Mouse (Mus musculus) lung, adult 2 months (tissue): ENCODE measurements around the gene Nlk. TPM values are rescaled to one million over a fixed set of nuclear protein-coding genes. Genes with fewer than 3 reads are reported as not detected.

Experiments
- DNase-seq: peaks from one replicate; pipeline ENCODE4 v3.0.0; 2022
- H3K4me1 ChIP-seq: fragments of 200-500 bp; 2 replicates; pipeline ENCODE4 v1.6.1; 2011; ENCODE audit warnings: low read length; ENCODE audit not compliant: control insufficient read depth, insufficient read depth
- H3K4me3 ChIP-seq: fragments of 200-500 bp; replicated peaks from 2 replicates; pipeline ENCODE3; 2011; ENCODE audit warnings: low read depth, mild to moderate bottlenecking, control low read depth, low read length; ENCODE audit errors: extremely low read depth
- CTCF ChIP-seq: fragments of 200-500 bp; IDR thresholded peaks from 2 replicates; pipeline ENCODE4 v1.5.1; 2011; ENCODE audit warnings: mild to moderate bottlenecking, low read length, control low read depth; ENCODE audit not compliant: insufficient read depth
- POLR2A ChIP-seq: fragments of 200-500 bp; IDR thresholded peaks from 2 replicates; pipeline ENCODE4 v1.6.1; 2011; ENCODE audit warnings: low read depth, mild to moderate bottlenecking, control low read depth, low read length, borderline replicate concordance; ENCODE audit errors: extremely low read depth
- WGBS: fragments of 180-500 bp; shearing (Covaris S2); methylation state at CpG from one replicate; pipeline ENCODE4 v1.1.7; 2018; 5-methylcytosine and 5-hydroxymethylcytosine counted together
- polyA plus RNA-seq: library from polyadenylated mRNA; depleted of rRNA; stranded (reverse); fragments of >200 nt; gene quantifications from 2 replicates; pipeline ENCODE4 v1.2.3, GENCODE M21; 2012

Nlk gene
- polyA plus RNA-seq, 1 experiment = 24.3 TPM

GRCm38 (mm10) chr11:78556070-78556469 lies 141.1 kb downstream of the Nlk start:
- Histone ChIP-seq H3K4me1 (no peaks in the 10 kb centered on the region), H3K4me3 (no peak overlapping the region)
- DNase-seq = no peak
- 50% methylated on average over 4 of the region's 4 CpGs for WGBS
- TF ChIP-seq POLR2A (no peak), CTCF (no peak)

GRCm38 (mm10) chr11:78555623-78556022 lies 141.6 kb downstream of the Nlk start:
- DNase-seq = no peak
- WGBS = 54% methylated on average over 3 of the region's 3 CpGs
- TF ChIP-seq CTCF (no peak), POLR2A (no peak)
- no peak overlapping the region for H3K4me3 ChIP-seq
- no peaks in the 10 kb centered on the region for H3K4me1 ChIP-seq

GRCm38 (mm10) chr11:78551059-78551398 lies 146.1 kb downstream of the Nlk start:
- DNase-seq = no peak
- TF ChIP-seq POLR2A = no peak
- no peak for TF ChIP-seq CTCF
- WGBS = 30% methylated on average over 6 of the region's 6 CpGs
- Histone ChIP-seq H3K4me1 (no peaks in the 10 kb centered on the region), H3K4me3 (peak overlapping the region; percentile 40)

- under 1% methylated on average over 60 of the region's 60 CpGs for WGBS
- H3K4me3 ChIP-seq = peak within 1 kb of the TSS; percentile 87
- H3K4me1 ChIP-seq = no peaks in the 10 kb centered on the region
- peak; percentile 92 for DNase-seq
- TF ChIP-seq CTCF (no peak), POLR2A (peak; percentile 80; the same call in 1 of the 2 replicates)
Observed at GRCm38 (mm10) chr11:78550168-78551058, 146.8 kb downstream of the Nlk start, which contains the start of gene Tmem97. Gene Tmem97, minus strand, starts transcription at chr11:78550777.

GRCm38 (mm10) chr11:78549491-78549987 lies 147.6 kb downstream of the Nlk start:
- Histone ChIP-seq H3K4me1 (no peaks in the 10 kb centered on the region), H3K4me3 (peak overlapping the region; percentile 36)
- no peak for DNase-seq
- TF ChIP-seq POLR2A (no peak), CTCF (no peak)
- WGBS = 22% methylated on average over 5 of the region's 5 CpGs

- Histone ChIP-seq H3K4me1 (no peaks in the 10 kb centered on the region), H3K4me3 (no peak overlapping the region)
- no peak for TF ChIP-seq CTCF
- no peak for TF ChIP-seq POLR2A
- DNase-seq = no peak
- 65% methylated on average over 2 of the region's 2 CpGs for WGBS
Observed at GRCm38 (mm10) chr11:78547718-78548460, 149.3 kb downstream of the Nlk start.

GRCm38 (mm10) chr11:78545181-78545580 lies 152.0 kb downstream of the Nlk start:
- Histone ChIP-seq H3K4me1 (no peaks in the 10 kb centered on the region), H3K4me3 (no peak overlapping the region)
- TF ChIP-seq CTCF (no peak), POLR2A (no peak)
- WGBS = 48% methylated on average over 8 of the region's 8 CpGs
- no peak for DNase-seq

- Histone ChIP-seq H3K4me3 (no peak overlapping the region), H3K4me1 (no peaks in the 10 kb centered on the region)
- WGBS = 90% methylated on average over 7 of the region's 7 CpGs
- no peak for DNase-seq
- TF ChIP-seq CTCF = no peak
- TF ChIP-seq POLR2A = no peak
Observed at GRCm38 (mm10) chr11:78544449-78545111, 152.6 kb downstream of the Nlk start.

GRCm38 (mm10) chr11:78540358-78540757 lies 156.8 kb downstream of the Nlk start:
- WGBS = 65% methylated on average over 3 of the region's 3 CpGs
- no peak overlapping the region for H3K4me3 ChIP-seq
- peak; percentile 56 for DNase-seq
- TF ChIP-seq CTCF (no peak), POLR2A (no peak)
- H3K4me1 ChIP-seq = peaks cover 8% of the 10 kb centered on the region

- WGBS = 1% methylated on average over 14 of the region's 14 CpGs
- H3K4me1 ChIP-seq = peaks cover 10% of the 10 kb centered on the region
- no peak for TF ChIP-seq CTCF
- no peak for TF ChIP-seq POLR2A
- no peak for DNase-seq
- peak overlapping the region; percentile 91 for H3K4me3 ChIP-seq
Observed at GRCm38 (mm10) chr11:78536690-78537084, 160.5 kb downstream of the Nlk start.
